Mouse (Mus musculus): Measurements from ENCODE around the gene Opa3.
"Not testable (repeated sequence)": the region's sequence is repeated elsewhere in the genome, so short reads cannot be mapped to it uniquely, and the experiment has no call there.

Opa3 gene

DNA sequence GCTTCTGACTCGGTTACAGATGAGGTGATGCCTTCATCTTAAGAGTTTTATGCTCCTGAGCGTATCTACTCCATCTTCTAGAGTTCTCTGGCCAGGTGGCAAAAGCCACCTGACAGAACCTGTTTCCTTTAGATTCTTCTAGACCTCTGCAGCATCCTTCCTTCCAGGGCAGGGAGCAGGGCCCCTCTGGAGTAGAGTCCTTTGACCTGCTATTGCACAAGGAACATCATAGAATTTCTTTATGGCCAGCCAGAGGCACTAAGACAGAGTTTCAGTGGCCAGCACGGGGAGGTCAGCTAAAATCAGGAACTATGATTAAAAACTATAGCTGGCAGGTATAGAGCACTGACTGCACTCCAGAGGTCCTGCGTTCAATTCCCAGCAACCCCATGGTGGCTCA is 23.9 kb downstream of the Opa3 start:
- DNase-seq: no peak

DNA sequence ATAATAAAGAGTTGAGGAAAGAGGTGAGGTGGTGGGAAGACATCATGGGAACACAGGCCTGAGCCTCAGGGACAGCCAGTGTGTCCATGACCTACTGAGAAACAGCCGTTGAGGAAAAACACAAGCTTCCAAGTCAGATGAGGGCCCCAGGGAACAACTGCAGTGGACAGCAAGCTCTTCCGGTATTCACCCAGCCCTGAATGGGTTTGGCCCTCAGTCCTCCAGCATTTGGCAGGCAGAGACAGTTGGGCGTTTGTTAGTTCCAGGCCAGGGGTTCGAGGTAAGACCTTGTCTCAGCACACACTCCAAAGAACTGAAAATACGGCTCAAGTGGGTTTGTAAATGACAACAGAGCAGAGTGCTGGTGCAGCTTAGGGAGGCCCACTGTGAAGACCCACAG is 25.3 kb downstream of the Opa3 start:
- no peak for DNase-seq

DNA sequence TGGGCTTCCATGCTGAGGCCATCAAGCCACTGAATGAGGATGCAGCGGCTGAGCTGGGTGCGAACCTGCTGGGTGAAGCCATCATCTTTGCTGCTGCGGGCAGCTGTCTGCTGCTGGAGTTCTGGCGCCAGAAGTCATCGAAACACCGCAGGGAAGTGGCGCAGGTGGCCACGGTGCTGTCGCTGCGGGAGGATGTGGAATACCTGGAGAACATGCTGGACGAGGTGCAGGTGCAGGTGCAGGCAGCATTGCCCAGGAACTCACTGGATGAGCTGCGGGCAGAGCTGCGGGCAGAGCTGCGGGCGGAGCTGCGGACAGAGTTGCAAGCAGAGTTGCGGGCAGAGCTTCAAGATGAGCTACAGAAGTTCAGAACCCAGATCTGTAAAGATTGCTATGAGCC is 27.3 kb downstream of the Opa3 start:
- DNase-seq: no peak

DNA sequence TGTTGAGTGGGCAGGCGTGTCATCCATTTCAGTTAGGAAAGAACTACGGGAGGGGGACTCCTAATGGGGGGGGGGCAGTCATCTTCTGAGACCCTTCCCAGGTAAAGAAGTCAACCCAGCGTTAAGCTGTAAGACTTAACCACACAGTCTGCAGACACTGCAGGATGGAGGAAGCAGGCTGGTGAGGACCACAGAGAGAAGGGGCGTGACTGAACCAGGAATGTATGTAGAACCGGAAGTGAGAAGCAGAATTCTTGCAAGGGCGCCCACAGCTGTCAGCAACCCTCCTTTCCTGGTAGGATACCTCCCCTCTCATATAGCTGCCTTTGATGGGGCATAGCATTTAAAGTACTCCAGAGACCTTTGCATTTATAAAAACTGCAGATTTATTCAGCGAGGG is 28.4 kb downstream of the Opa3 start:
- no peak for DNase-seq

- DNase-seq: peak; percentile 99
Observed at GRCm38 (mm10) chr7:19257390-19258022, 29.4 kb downstream of the Opa3 start.

- DNase-seq: no peak
Observed at GRCm38 (mm10) chr7:19258336-19258735, 30.2 kb downstream of the Opa3 start.

DNA sequence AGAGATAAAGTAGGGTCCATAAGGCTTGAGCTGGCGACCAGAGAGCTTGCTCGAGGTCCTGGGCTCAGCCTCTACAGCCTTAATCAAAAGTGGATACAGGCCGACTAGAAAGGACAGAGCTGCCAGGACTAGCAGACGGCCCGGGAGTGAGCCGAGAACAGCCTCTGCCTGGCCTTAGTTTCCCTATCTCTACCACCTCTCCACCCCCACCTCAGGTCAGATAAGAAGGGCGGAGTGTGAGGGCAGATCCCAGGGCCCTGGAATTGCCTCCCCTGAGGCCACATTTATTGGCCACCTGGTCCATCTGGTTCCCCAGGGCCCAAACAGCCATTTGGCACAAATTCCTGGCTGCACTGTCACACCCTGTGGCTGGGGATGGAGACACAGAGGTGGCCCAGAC is 37.0 kb downstream of the Opa3 start:
- peak; percentile 94 for DNase-seq

- peak; percentile 95 for DNase-seq
Observed at GRCm38 (mm10) chr7:19265928-19266822, 38.0 kb downstream of the Opa3 start.

- DNase-seq: peak; percentile 94
Observed at GRCm38 (mm10) chr7:19267051-19267450, 38.9 kb downstream of the Opa3 start.

DNA sequence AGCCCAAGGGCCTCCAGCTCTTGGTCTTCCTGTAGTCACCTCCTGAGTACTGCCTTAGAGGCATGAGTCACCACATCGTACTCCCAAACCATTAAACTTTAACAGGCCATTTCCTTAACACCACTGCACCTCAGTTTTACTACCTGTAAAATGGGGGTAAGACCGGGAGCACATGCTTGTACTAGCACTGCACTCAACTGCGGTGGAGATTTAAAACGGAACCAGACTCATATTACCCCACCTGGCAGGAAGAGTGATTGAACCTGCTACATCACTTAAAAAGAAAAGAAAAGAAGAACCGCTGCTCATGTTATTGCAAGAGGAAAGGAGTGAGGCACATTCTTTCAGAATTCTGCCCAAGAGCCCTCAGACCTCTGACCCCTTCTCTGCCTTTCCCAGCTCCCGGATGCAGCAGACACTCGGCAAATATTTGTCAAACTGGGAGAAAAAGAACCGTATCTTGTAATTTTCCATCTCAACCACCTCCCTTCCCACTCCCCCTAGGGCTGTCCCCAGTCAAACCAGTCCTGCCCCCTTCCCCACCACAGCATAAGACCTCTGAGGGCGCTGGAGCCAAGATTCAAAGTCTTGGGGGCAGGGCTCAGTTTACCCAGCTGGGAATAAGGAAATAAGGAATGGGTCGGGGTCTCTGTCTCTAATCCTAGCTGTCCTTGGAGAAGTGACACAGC is 41.0 kb downstream of the Opa3 start:
- DNase-seq: no peak

DNA sequence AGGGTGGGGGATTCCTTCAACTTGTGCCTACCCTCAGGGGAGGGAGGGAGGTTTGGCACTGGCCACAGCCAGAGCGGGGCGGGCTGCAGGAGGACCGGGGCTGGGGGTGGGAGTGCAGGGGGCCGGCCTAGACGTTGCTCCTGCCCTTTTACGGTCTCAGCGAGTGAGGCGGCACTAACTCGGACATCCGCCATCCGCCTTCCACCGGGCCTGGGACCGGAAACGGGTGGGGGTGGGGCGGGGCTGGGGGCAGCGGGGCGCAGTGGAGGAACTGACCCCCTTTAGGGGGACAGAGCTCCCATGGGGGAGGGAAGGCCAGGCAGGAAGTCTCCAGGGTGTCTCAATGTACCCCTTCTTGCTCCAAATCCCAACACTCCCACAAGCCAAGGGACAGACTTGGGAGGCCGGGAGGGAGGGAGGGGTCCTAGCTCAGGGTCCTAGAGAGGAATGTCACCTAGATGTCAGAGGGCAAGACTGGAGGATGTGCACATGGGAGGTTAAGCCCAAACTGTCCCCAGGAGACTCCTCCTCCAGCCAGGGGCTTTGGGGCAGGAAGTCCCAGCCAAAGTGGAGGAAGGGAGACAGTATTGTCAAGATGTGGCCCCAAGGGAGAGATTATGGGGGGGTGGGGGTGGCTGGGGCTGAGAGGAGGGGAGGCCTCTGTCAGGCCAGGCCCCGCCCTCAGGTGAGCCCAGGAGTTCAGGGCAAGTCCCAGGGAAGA is 41.7 kb downstream of the Opa3 start:
- peak; percentile 99 for DNase-seq

DNA sequence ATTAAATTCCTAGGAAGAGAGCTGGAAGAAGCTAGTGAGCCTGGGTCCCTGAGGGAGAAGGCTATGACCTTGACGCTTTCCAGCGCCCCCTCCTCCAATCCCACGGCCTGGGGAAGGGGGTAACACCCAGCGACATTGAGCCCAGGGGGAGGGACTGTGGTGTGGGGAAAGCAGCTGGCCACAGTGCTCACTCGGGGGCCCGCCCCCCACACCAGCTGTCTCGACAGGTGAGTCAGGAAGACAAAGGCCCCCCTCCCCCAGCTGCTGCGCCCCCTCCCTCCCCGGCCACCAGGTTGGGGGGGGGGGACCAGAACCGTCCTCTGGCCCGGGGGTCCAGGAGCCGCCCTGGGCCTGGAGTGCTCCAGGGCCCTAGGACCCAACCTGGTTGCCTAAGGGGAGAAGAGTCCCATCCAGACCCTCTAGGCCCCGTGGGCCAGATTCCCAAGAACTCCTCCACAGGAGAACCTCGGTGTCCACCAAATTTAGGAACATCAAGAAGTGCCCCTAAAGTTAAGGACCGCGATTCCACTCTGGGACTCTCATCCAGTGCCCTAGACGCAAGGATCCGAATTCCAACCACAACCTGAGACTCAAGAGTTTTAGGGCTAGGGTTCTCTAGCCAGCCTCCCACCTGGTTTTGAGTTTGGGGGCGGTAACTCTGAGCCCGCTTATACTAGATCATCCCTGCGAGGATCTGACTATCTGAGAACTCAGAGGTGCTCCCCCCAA is 42.5 kb downstream of the Opa3 start:
- peak; percentile 96 for DNase-seq

GRCm38 (mm10) chr7:19271238-19272172 is 43.4 kb downstream of the Opa3 start, which contains the start of gene Vasp:
Gene Vasp (minus strand): TSS chr7:19271817.
- peak; percentile 99 for DNase-seq

- DNase-seq: peak; percentile 98
Observed at GRCm38 (mm10) chr7:19272173-19272764, 44.1 kb downstream of the Opa3 start.

- DNase-seq: no peak
Observed at GRCm38 (mm10) chr7:19276253-19276652, 48.1 kb downstream of the Opa3 start.

DNA sequence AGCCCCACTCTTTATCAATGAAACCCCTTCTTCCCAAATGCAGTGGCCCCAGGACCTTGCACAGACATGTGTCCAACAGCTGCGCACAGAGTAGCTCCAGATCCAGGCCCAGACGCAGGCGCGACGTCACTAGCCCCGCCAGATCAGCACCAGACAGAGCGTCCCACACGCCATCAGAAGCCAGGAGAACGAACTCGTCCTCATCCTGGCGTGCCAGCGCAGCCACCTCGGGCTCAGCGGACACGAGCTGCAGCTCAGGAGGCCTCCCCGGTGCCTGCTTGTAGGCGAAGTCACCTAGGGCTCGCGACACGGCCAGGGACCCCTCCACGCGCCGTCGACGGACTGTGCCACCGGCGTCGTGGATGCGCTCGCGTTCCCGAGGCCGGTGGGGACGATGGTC is 50.9 kb downstream of the Opa3 start:
- DNase-seq: no peak

DNA sequence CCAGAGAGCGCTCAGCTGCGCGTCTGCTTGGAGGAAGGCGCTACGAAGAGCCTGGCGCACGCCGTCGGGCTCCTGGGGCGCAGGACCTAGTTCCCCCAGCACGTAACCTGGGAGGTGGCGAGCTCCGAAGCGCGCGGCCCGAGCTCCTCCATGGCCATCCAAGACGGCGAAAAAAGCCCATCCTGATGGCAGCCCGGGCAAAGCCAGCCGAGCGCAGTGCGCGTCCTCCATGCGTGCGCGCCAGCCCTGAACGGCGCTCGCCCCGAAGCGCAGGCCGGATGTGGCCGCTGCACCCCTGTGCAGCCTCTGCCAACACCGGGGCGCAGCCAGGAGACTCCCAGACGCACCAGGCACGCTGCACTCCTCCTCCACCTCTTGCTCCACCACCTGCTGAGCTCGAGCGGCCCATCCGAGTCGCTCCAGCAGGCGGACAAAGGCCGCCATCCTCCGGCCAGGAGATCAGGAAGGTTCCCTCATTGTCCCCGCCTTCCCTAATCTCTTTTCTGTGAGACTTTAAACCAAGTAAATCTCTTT is 51.5 kb downstream of the Opa3 start, which contains the start of gene Ppm1n:
Ppm1n (minus strand) TSS at position 484 of the 534 bp plus-strand sequence.
- DNase-seq: no peak

DNA sequence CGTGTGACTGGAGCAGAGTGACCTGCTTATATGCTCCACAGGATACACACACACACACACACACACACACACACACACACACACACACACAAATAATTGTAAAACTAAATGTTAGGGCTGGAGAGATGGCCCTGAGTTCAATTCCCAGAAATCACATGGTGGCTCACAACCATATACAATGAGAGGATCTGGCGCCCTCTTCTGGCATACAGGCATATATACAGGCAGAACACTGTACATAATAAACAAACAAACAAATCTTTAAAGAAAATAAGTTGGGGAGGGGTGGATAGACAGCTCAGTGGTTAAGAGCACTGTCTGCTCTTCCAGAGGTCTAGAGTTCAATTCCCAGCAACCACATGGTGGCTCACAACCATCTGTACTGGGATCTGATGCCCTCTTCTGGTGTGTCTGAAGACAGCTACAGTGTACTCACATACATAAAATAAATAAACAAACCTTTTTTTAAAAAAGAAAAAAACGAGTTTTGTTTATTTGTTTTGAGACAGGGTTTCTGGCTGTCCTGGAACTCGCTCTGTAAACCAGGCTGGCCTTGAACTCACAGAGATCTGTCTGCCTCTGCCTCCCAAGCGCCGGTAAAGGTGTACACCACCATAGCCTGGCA is 53.7 kb downstream of the Opa3 start:
- not testable (repeated sequence) for DNase-seq

- DNase-seq: no peak
Observed at GRCm38 (mm10) chr7:19282385-19282784, 54.3 kb downstream of the Opa3 start, which contains the start of gene Rtn2. Gene Rtn2 (plus strand): TSS chr7:19282624.

Data from heart, adult 11 months (tissue).